Mouse (Mus musculus) right cerebral cortex, postnatal 10 days (tissue): Measurements from ENCODE around the gene Tigd4.
"Not testable (repeated sequence)": the region's sequence is repeated elsewhere in the genome, so short reads cannot be mapped to it uniquely, and the experiment has no call there.

Experiments used
- DNase-seq, 2 experiments: peaks; one replicate each; pipeline ENCODE4 v3.0.0; 2021; ENCODE audit warnings: low spot score in 2 of 2

Tigd4 gene

GRCm38 (mm10) chr3:84593274-84593673 lies at the start of gene Tigd4:
TSS of gene Tigd4 (plus strand) at chr3:84593574.
- no peak for DNase-seq

GRCm38 (mm10) chr3:84547177-84547576 lies 46.2 kb upstream of the Tigd4 start:
- DNase-seq = no peak

- DNase-seq = no peak
Measured at GRCm38 (mm10) chr3:84555780-84556179, 37.6 kb upstream of the Tigd4 start.

- DNase-seq = no peak
Measured at GRCm38 (mm10) chr3:84558301-84558700, 35.1 kb upstream of the Tigd4 start.

GRCm38 (mm10) chr3:84562911-84563310 lies 30.5 kb upstream of the Tigd4 start:
- not testable (repeated sequence) for DNase-seq

- no peak for DNase-seq
Measured at GRCm38 (mm10) chr3:84563415-84563814, 30.0 kb upstream of the Tigd4 start.

GRCm38 (mm10) chr3:84568540-84568939 lies 24.8 kb upstream of the Tigd4 start:
- DNase-seq = no peak

GRCm38 (mm10) chr3:84569587-84569986 lies 23.8 kb upstream of the Tigd4 start:
- DNase-seq = no peak

- DNase-seq = no peak
Measured at GRCm38 (mm10) chr3:84570501-84570900, 22.9 kb upstream of the Tigd4 start.

GRCm38 (mm10) chr3:84580716-84581115 lies 12.7 kb upstream of the Tigd4 start:
- no peak for DNase-seq

- no peak for DNase-seq
Measured at GRCm38 (mm10) chr3:84581696-84582022, 11.7 kb upstream of the Tigd4 start.

- DNase-seq = peak; percentile 96 to 97
Measured at GRCm38 (mm10) chr3:84582023-84582912, 11.1 kb upstream of the Tigd4 start, which contains the start of gene Arfip1. TSS of gene Arfip1 (minus strand) at chr3:84582625.

GRCm38 (mm10) chr3:84582913-84583276 lies 10.5 kb upstream of the Tigd4 start:
- no peak for DNase-seq

- DNase-seq = no peak
Measured at GRCm38 (mm10) chr3:84586736-84587135, 6.6 kb upstream of the Tigd4 start.

- DNase-seq = peak; percentile 51 to 65
Measured at GRCm38 (mm10) chr3:84594894-84595676, 1.7 kb downstream of the Tigd4 start.

GRCm38 (mm10) chr3:84595677-84596234 lies 2.4 kb downstream of the Tigd4 start:
- DNase-seq = no peak

- DNase-seq = no peak
Measured at GRCm38 (mm10) chr3:84597996-84598734, 4.8 kb downstream of the Tigd4 start.

- DNase-seq = no peak
Measured at GRCm38 (mm10) chr3:84598756-84599155, 5.4 kb downstream of the Tigd4 start.

- DNase-seq = no peak
Measured at GRCm38 (mm10) chr3:84601870-84602495, 8.6 kb downstream of the Tigd4 start.

- DNase-seq = no peak
Measured at GRCm38 (mm10) chr3:84602759-84603158, 9.4 kb downstream of the Tigd4 start.

- DNase-seq = no peak
Measured at GRCm38 (mm10) chr3:84603212-84603611, 9.8 kb downstream of the Tigd4 start.
